Mouse (Mus musculus) lung, adult 2 months (tissue): Measurements from ENCODE around the gene Gm20696.

Experiments
- CTCF ChIP-seq: fragments of 200-500 bp; IDR thresholded peaks from 2 replicates; pipeline ENCODE4 v1.5.1; 2011; ENCODE audit warnings: mild to moderate bottlenecking, low read length, control low read depth; ENCODE audit not compliant: insufficient read depth
- POLR2A ChIP-seq: fragments of 200-500 bp; IDR thresholded peaks from 2 replicates; pipeline ENCODE4 v1.6.1; 2011; ENCODE audit warnings: low read depth, mild to moderate bottlenecking, control low read depth, low read length, borderline replicate concordance; ENCODE audit errors: extremely low read depth

DNA sequence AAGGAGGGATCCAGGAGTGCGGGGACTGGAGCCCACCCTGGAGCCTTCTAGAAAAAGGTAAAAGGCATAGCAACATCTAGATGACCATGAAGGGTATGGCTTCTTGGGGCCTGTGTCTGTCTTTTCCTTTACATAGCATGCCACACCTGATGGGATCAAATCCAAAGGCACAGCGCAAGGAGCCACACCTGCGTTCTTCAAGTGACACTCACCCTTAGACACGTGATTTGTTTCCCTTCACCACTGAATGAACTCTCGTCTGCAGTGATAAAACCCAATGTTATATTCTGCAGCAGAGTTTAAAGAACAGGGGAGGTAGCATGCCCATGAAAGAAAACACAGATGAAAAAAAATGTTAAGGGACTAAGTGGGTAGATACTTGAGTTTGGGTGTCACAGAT, 257.0 kb downstream of the Gm20696 start:
- no peak for TF ChIP-seq POLR2A
- TF ChIP-seq CTCF = no peak
